Comparison of ENCODE assay signal across 7 mouse cellular contexts in the genomic region with DNA sequence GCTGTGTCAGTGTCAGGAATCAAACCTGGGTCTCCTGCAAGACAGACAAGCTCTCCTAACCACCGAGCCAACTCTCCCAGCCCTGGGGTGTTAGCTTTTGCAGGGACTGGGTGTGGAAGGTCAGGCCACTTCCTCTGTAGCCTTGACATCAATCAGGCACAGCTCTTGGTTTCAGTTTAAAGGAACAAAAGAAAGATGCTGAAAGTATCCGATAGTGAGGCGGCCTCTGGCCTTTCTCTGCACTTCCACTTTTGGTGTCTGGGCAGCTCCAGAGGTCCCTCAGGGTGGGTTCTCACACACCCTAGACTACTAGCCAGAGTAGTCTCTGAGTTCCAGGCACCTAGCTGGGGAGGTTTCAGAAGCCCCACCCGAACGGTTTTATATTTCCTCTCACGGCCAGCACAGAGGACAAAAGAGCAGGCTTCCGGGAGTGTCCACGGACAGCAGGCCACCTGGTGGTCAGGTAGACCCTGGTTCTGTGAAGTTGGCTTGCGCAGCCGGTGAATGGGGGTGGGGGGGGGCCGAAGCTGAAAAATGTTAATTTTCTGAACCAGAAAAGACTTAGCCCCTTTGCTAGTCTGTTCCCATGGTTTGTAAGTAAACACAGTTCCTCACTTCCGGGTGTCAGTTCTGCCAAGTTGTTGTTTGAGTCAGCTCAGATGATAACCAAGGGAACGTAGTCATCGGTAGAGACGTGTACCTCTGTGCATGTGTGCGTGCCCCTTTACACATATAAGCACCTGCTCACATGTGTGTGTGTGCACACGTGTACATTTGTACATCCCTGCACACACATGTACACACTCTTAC. TPM values are rescaled to one million over a fixed set of nuclear protein-coding genes. Genes with fewer than 3 reads are reported as not detected.
A peak's percentile ranks its signal among the peaks of the same experiment; 100 is the strongest.
DNase-seq lines count a peak whose midpoint lies in the region; ATAC-seq lines count a peak whose summit lies in the region.

No protein-coding gene starts in this region.

- DNase-seq in heart, postnatal 25 days (ENCODE audit: low spot score), result peak; percentile 34
- DNase-seq in lung, adult 18-20 months, result peak; percentile 65 to 71
- no peak for DNase-seq in cerebellum, adult 9-11 months
- DNase-seq in right cerebral cortex, postnatal 25 days, result no peak

- intact Hi-C loops in heart, postnatal 25 days (cut with DNase I), result no loop called here

- ATAC-seq in CD4-positive, CD25-positive, alpha-beta regulatory T cell, adult 4 months, result peak; percentile 78
- ATAC-seq in activated CD4-positive, CD25-positive, alpha-beta regulatory T cell, adult 4 months, result peak; percentile 81
- no peak for ATAC-seq in erythroid progenitor cell, adult 5-6 weeks (replicated peaks; ENCODE audit: low FRiP score, poor library complexity, severe bottlenecking)

RNA-seq across cellular contexts. Expression of a gene that starts 25.5 kb away (rescaled TPM):
- polyA plus RNA-seq in CD4-positive, CD25-positive, alpha-beta regulatory T cell, adult 4 months (2017; shearing (Covaris generic)), result 10 to 100 TPM; 28.6 to 31.0 TPM
- polyA plus RNA-seq in activated CD4-positive, CD25-positive, alpha-beta regulatory T cell, adult 4 months (2017; shearing (Covaris generic)), result 10 to 100 TPM; 24.3 to 32.6 TPM
- total RNA-seq in heart, postnatal 25 days (2021), result 10 to 100 TPM; 21.3 to 24.0 TPM
- total RNA-seq in erythroid progenitor cell, adult 5-6 weeks (2015; ENCODE audit: low replicate concordance), result 50.3 and 64.2 TPM in 2 replicates
- 42.0 and 49.3 TPM in 2 replicates for total RNA-seq in erythroid progenitor cell, adult 5-6 weeks (2017; ENCODE audit: low replicate concordance)

Comparison
In these comparisons a context has a peak if more than half of its experiments do, and no peak if none do; other contexts are left out.
1. DNase-seq: peak in heart, postnatal 25 days (single experiment) and lung, adult 18-20 months (2 of 2); none in cerebellum, adult 9-11 months (single experiment) and right cerebral cortex, postnatal 25 days (single experiment).